Mouse (Mus musculus): Measurements from ENCODE around the gene Pakap. TPM values are rescaled to one million over a fixed set of nuclear protein-coding genes. Genes with fewer than 3 reads are reported as not detected.
A peak's percentile ranks its signal among the peaks of the same experiment; 100 is the strongest.

The Pakap gene
- polyA plus RNA-seq, 1 experiment: 7.1 TPM

- H3K79me2 ChIP-seq (ENCODE audit: control insufficient read depth, insufficient read depth): no peaks in the 10 kb centered on the region
- H3K79me3 ChIP-seq (ENCODE audit: low read depth): no peaks in the 10 kb centered on the region
- H3K27me3 ChIP-seq (ENCODE audit: control insufficient read depth, insufficient read depth, insufficient read length): no peaks in the 10 kb centered on the region
- H3ac ChIP-seq (ENCODE audit: control insufficient read depth, insufficient read length, low read depth): no peak overlapping the region
- no peak for TF ChIP-seq CEBPB (IDR thresholded peaks at IDR 0.05; ENCODE audit: low read depth)
- TF ChIP-seq MAX (IDR thresholded peaks at IDR 0.05): no peak
- no peak for TF ChIP-seq FOSL1 (IDR thresholded peaks at IDR 0.05; ENCODE audit: insufficient read depth, low read length, poor library complexity, severe bottlenecking)
- TF ChIP-seq CTCF (IDR thresholded peaks at IDR 0.05; ENCODE audit: control insufficient read depth, insufficient read depth, insufficient read length): no peak
- TF ChIP-seq MYOD1 (IDR thresholded peaks at IDR 0.05; ENCODE audit: control insufficient read depth, insufficient read length, low read depth): no peak
- no peak for TF ChIP-seq USF1 (IDR thresholded peaks at IDR 0.05; ENCODE audit: low read depth)
- TF ChIP-seq MYOG (IDR thresholded peaks at IDR 0.05; ENCODE audit: control insufficient read depth, extremely low read depth, insufficient read length): no peak
- no peak overlapping the region for H3K4me3 ChIP-seq (ENCODE audit: insufficient read depth, poor library complexity, severe bottlenecking)
- H3K36me3 ChIP-seq (ENCODE audit: control insufficient read depth, insufficient read depth): peaks cover 14% of the 10 kb centered on the region
Observed at GRCm38 (mm10) chr4:57650994-57651393, 83.0 kb downstream of the Pakap start.

- peak; percentile 31 for TF ChIP-seq MYOD1 (IDR thresholded peaks at IDR 0.05; ENCODE audit: control insufficient read depth, insufficient read length, low read depth)
- TF ChIP-seq CEBPB (IDR thresholded peaks at IDR 0.05; ENCODE audit: low read depth): no peak
- no peak for TF ChIP-seq MAX (IDR thresholded peaks at IDR 0.05)
- TF ChIP-seq CTCF (IDR thresholded peaks at IDR 0.05; ENCODE audit: control insufficient read depth, insufficient read depth, insufficient read length): no peak
- no peak for TF ChIP-seq MYOG (IDR thresholded peaks at IDR 0.05; ENCODE audit: control insufficient read depth, extremely low read depth, insufficient read length)
- Histone ChIP-seq H3K79me3 (ENCODE audit: low read depth) (no peaks in the 10 kb centered on the region), H3K79me2 (ENCODE audit: control insufficient read depth, insufficient read depth) (no peaks in the 10 kb centered on the region), H3K27me3 (ENCODE audit: control insufficient read depth, insufficient read depth, insufficient read length) (no peaks in the 10 kb centered on the region), H3K4me3 (ENCODE audit: insufficient read depth, poor library complexity, severe bottlenecking) (no peak overlapping the region), H3ac (ENCODE audit: control insufficient read depth, insufficient read length, low read depth) (no peak overlapping the region), H3K36me3 (ENCODE audit: control insufficient read depth, insufficient read depth) (peaks cover 11% of the 10 kb centered on the region)
Observed at GRCm38 (mm10) chr4:57651547-57651946, 83.6 kb downstream of the Pakap start.

- Histone ChIP-seq H3K79me3 (ENCODE audit: low read depth) (no peaks in the 10 kb centered on the region), H3K79me2 (ENCODE audit: control insufficient read depth, insufficient read depth) (no peaks in the 10 kb centered on the region), H3K36me3 (ENCODE audit: control insufficient read depth, insufficient read depth) (peaks cover 11% of the 10 kb centered on the region), H3K4me3 (ENCODE audit: insufficient read depth, poor library complexity, severe bottlenecking) (no peak overlapping the region), H3K27me3 (ENCODE audit: control insufficient read depth, insufficient read depth, insufficient read length) (no peaks in the 10 kb centered on the region), H3ac (ENCODE audit: control insufficient read depth, insufficient read length, low read depth) (no peak overlapping the region)
- TF ChIP-seq MYOD1 (IDR thresholded peaks at IDR 0.05; ENCODE audit: control insufficient read depth, insufficient read length, low read depth) (no peak), CEBPB (IDR thresholded peaks at IDR 0.05; ENCODE audit: low read depth) (no peak), USF1 (IDR thresholded peaks at IDR 0.05; ENCODE audit: low read depth) (peak; percentile 97), MAX (IDR thresholded peaks at IDR 0.05) (peak; percentile 63), MYOG (IDR thresholded peaks at IDR 0.05; ENCODE audit: control insufficient read depth, extremely low read depth, insufficient read length) (no peak), CTCF (IDR thresholded peaks at IDR 0.05; ENCODE audit: control insufficient read depth, insufficient read depth, insufficient read length) (no peak), FOSL1 (IDR thresholded peaks at IDR 0.05; ENCODE audit: insufficient read depth, low read length, poor library complexity, severe bottlenecking) (no peak)
Observed at GRCm38 (mm10) chr4:57652185-57652904, 84.4 kb downstream of the Pakap start.

DNA sequence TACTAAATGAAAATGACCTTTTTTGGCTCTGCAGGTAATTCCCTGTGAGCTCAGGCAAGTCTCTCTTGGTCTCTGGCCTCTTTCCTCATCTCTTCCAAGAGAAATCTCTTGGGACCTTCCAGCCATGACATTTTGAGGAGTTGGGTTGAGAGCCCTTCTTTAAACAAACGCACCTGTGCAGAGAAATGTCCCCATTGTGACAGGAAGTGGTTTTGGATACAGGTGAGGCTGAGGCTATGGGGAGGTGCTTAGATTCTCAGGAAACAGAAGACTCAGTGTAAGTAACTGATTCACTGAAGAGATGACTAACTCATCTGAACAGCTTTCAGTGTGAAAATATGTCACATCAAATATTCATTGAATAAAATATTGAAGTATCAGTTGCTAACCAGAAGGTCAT lies 88.0 kb downstream of the Pakap start:
- H3K27me3 ChIP-seq (ENCODE audit: control insufficient read depth, insufficient read depth, insufficient read length): no peaks in the 10 kb centered on the region
- no peak overlapping the region for H3K4me3 ChIP-seq (ENCODE audit: insufficient read depth, poor library complexity, severe bottlenecking)
- no peaks in the 10 kb centered on the region for H3K79me3 ChIP-seq (ENCODE audit: low read depth)
- TF ChIP-seq MYOD1 (IDR thresholded peaks at IDR 0.05; ENCODE audit: control insufficient read depth, insufficient read length, low read depth) (no peak), FOSL1 (IDR thresholded peaks at IDR 0.05; ENCODE audit: insufficient read depth, low read length, poor library complexity, severe bottlenecking) (no peak), MYOG (IDR thresholded peaks at IDR 0.05; ENCODE audit: control insufficient read depth, extremely low read depth, insufficient read length) (no peak), CTCF (IDR thresholded peaks at IDR 0.05; ENCODE audit: control insufficient read depth, insufficient read depth, insufficient read length) (no peak), USF1 (IDR thresholded peaks at IDR 0.05; ENCODE audit: low read depth) (no peak), CEBPB (IDR thresholded peaks at IDR 0.05; ENCODE audit: low read depth) (no peak), MAX (IDR thresholded peaks at IDR 0.05) (no peak)
- H3K79me2 ChIP-seq (ENCODE audit: control insufficient read depth, insufficient read depth): no peaks in the 10 kb centered on the region
- H3K36me3 ChIP-seq (ENCODE audit: control insufficient read depth, insufficient read depth): no peaks in the 10 kb centered on the region
- no peak overlapping the region for H3ac ChIP-seq (ENCODE audit: control insufficient read depth, insufficient read length, low read depth)

DNA sequence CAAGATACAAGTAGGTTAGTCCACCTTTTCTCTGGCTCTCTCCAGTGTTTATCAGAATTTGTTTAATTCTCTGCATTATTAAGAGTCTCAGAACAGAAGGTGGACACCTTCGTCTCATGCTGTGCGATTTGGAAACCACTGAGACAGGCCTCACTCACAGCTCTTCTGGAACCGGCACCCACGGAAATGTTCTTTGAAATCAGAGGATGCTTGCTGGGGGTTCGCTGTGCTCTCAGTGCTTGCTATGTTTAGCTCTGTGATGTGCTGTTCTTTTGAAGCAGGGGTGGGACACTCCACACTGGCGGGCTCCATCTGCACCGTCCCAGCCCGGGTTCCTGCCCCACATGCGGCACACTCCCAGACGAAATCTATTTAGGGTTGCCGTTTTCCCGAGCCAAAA lies 88.4 kb downstream of the Pakap start:
- Histone ChIP-seq H3K79me3 (ENCODE audit: low read depth) (no peaks in the 10 kb centered on the region), H3K79me2 (ENCODE audit: control insufficient read depth, insufficient read depth) (no peaks in the 10 kb centered on the region), H3K27me3 (ENCODE audit: control insufficient read depth, insufficient read depth, insufficient read length) (no peaks in the 10 kb centered on the region), H3ac (ENCODE audit: control insufficient read depth, insufficient read length, low read depth) (no peak overlapping the region), H3K36me3 (ENCODE audit: control insufficient read depth, insufficient read depth) (no peaks in the 10 kb centered on the region), H3K4me3 (ENCODE audit: insufficient read depth, poor library complexity, severe bottlenecking) (no peak overlapping the region)
- no peak for TF ChIP-seq USF1 (IDR thresholded peaks at IDR 0.05; ENCODE audit: low read depth)

DNA sequence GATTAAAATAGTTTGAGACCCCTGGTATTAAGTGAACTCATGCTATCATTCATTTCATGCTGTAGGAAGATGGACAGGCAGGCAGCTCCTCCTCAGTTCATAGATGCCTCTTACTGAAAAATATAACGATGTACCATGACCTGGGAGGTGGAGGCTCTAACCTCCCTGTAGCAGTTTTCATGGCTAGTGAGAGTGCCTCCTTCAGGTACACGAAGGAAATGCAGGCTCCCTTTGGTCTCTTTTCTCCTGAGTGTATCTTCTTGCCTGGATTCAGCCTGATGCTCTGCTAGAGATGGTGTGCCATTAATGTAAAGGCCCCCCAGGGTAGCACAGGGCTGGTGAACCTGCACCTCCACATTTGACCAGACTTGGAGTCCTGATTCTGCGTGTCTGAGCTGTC lies 88.9 kb downstream of the Pakap start:
- TF ChIP-seq CEBPB (IDR thresholded peaks at IDR 0.05; ENCODE audit: low read depth) (no peak), CTCF (IDR thresholded peaks at IDR 0.05; ENCODE audit: control insufficient read depth, insufficient read depth, insufficient read length) (no peak)
- no peaks in the 10 kb centered on the region for H3K79me3 ChIP-seq (ENCODE audit: low read depth)
- no peak overlapping the region for H3ac ChIP-seq (ENCODE audit: control insufficient read depth, insufficient read length, low read depth)
- H3K36me3 ChIP-seq (ENCODE audit: control insufficient read depth, insufficient read depth): no peaks in the 10 kb centered on the region
- no peaks in the 10 kb centered on the region for H3K27me3 ChIP-seq (ENCODE audit: control insufficient read depth, insufficient read depth, insufficient read length)
- no peaks in the 10 kb centered on the region for H3K79me2 ChIP-seq (ENCODE audit: control insufficient read depth, insufficient read depth)
- no peak overlapping the region for H3K4me3 ChIP-seq (ENCODE audit: insufficient read depth, poor library complexity, severe bottlenecking)
